Mouse (Mus musculus): ENCODE results near the gene Sult1c2. TPM values are rescaled to one million over a fixed set of nuclear protein-coding genes. Genes with fewer than 3 reads are reported as not detected.
"Not testable (repeated sequence)": the region's sequence is repeated elsewhere in the genome, so short reads cannot be mapped to it uniquely, and the experiment has no call there.

Gene Sult1c2
- total RNA-seq (2012; rRNA removed) (not detected in 2 replicates), polyA plus RNA-seq (2012; ENCODE audit: insufficient read depth in 1 of 2, insufficient read length in 2 of 2, low read depth in 1 of 2, low replicate concordance in 2 of 2, missing spikeins in 1 of 2) (not detected)

DNA sequence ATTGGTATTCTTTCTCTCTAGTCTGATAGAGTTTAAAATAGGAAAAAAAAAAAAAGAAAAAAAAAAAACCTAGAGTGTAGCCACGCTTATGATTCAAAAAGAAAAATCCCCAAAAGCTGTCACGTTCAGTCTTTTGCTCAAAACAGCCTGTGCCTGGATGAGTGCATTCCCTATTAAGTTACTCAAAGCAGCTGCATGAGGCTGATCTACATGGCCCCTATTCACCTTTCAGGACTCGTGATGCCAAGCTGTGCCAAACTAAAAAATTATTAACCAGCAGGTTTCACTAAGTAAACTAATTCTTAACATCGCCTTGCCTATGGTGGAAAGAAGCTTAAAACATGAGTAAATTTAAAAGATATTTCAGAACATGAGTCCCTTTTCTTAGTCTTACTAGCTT, at the start of gene Sult1c2:
TSS of gene Sult1c2 (minus strand) at position 134 of the 400 bp plus-strand sequence.
- H3K4me3 ChIP-seq (ENCODE audit: control insufficient read depth in 1 of 2, insufficient read depth in 1 of 2, low read depth in 2 of 2, low read length in 2 of 2) = no peak within 1 kb of the TSS
- H3K36me3 ChIP-seq (ENCODE audit: control insufficient read depth in 1 of 2, insufficient read depth in 2 of 2, low read length in 2 of 2) = no peaks in the 10 kb centered on the region
- peak; percentile 3 for DNase-seq (ENCODE audit: low read depth, low spot score)

DNA sequence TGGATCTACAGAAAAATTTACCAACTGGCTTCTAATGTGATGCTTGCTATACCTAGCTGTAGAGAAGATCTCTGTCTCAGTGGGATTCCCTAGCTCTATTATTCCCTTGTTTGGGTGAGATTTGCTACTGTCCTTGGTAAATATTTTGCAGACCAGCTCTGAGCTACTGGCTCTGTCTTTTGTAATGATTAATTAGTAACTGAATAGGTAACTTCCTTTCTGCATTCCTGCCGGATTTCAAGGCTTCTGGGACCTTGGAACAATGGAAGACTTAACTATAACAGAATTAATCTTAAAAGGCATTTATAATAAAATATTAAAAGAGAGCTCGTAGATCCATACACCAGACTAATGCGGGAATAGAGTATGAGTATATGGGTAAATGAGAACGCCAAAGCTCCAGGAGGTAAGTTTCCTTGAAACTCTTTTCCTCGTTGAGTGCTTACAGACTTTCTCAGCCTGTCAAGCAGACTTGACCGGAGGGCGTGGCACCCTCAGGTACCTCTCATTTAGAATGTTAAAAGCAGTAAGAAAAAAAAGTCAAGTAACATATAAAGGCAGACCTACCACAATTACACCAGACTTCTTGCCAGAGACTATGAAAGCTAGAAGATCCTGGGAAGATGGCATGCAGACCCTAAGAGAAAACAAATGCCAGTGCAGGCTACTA, 33.0 kb upstream of the Sult1c2 start:
- H3K9me3 ChIP-seq (replicated peaks; ENCODE audit: insufficient read depth, low read length); H3K79me2 ChIP-seq (ENCODE audit: control insufficient read depth, insufficient read depth, low read length, poor library complexity); H3K36me3 ChIP-seq (ENCODE audit: control insufficient read depth in 1 of 2, insufficient read depth in 2 of 2, low read length in 2 of 2); DNase-seq (ENCODE audit: low read depth, low spot score); H3K4me3 ChIP-seq (ENCODE audit: control insufficient read depth in 1 of 2, insufficient read depth in 1 of 2, low read depth in 2 of 2, low read length in 2 of 2); H3K4me1 ChIP-seq (ENCODE audit: control insufficient read depth in 1 of 2, insufficient read depth in 2 of 2, low read length in 2 of 2); H3K27ac ChIP-seq (ENCODE audit: control insufficient read depth, low read depth, low read length); H3K27me3 ChIP-seq (ENCODE audit: control insufficient read depth in 1 of 2, insufficient read depth in 2 of 2, low read length in 2 of 2); H3K9ac ChIP-seq (ENCODE audit: control insufficient read depth, low read depth, low read length, poor library complexity, severe bottlenecking): not testable (repeated sequence)

More for the DNA sequence above, at the start of gene Sult1c2:
- H3K9ac ChIP-seq (ENCODE audit: control insufficient read depth, low read depth, low read length, poor library complexity, severe bottlenecking) = peak within 1 kb of the TSS; percentile 45; the same call in 1 of the 2 replicates
- no peak for TF ChIP-seq ZNF384 (IDR thresholded peaks at IDR 0.05; ENCODE audit: low read depth, low read length)
- H3K4me1 ChIP-seq (ENCODE audit: control insufficient read depth in 1 of 2, insufficient read depth in 2 of 2, low read length in 2 of 2) = peaks cover 0 to 2% of the 10 kb centered on the region in 2 experiments; a peak in 1 of 4 replicates
- H3K9me3 ChIP-seq (replicated peaks; ENCODE audit: insufficient read depth, low read length) = no peaks in the 10 kb centered on the region
- H3K27ac ChIP-seq (ENCODE audit: control insufficient read depth, low read depth, low read length) = no peak within 1 kb of the TSS
- no peaks in the 10 kb centered on the region for H3K79me2 ChIP-seq (ENCODE audit: control insufficient read depth, insufficient read depth, low read length, poor library complexity)
- H3K27me3 ChIP-seq (ENCODE audit: control insufficient read depth in 1 of 2, insufficient read depth in 2 of 2, low read length in 2 of 2) = no peaks in the 10 kb centered on the region

GRCm38 (mm10) chr17:53874433-53874832, 28.3 kb upstream of the Sult1c2 start:
- H3K27me3 ChIP-seq (ENCODE audit: control insufficient read depth in 1 of 2, insufficient read depth in 2 of 2, low read length in 2 of 2) = no peaks in the 10 kb centered on the region
- H3K79me2 ChIP-seq (ENCODE audit: control insufficient read depth, insufficient read depth, low read length, poor library complexity) = no peaks in the 10 kb centered on the region
- H3K27ac ChIP-seq (ENCODE audit: control insufficient read depth, low read depth, low read length) = no peak overlapping the region
- H3K9ac ChIP-seq (ENCODE audit: control insufficient read depth, low read depth, low read length, poor library complexity, severe bottlenecking) = no peak overlapping the region
- TF ChIP-seq POLR2AphosphoS5 (IDR thresholded peaks at IDR 0.05; ENCODE audit: borderline replicate concordance, low read depth, low read length) (no peak), POLR2AphosphoS2 (IDR thresholded peaks at IDR 0.05; ENCODE audit: low read length) (no peak), TBP (IDR thresholded peaks at IDR 0.05; ENCODE audit: low read depth, low read length) (no peak), ZNF384 (IDR thresholded peaks at IDR 0.05; ENCODE audit: low read depth, low read length) (no peak), ELF1 (IDR thresholded peaks at IDR 0.05; ENCODE audit: low read depth, low read length) (no peak), ZMIZ1 (IDR thresholded peaks at IDR 0.05; ENCODE audit: low read depth, low read length) (no peak), POLR2A (IDR thresholded peaks at IDR 0.05; ENCODE audit: control insufficient read depth in 1 of 2, insufficient read depth in 1 of 2, low read depth in 1 of 2, low read length in 2 of 2, poor library complexity in 1 of 2) (no peak), MYC (IDR thresholded peaks at IDR 0.05; ENCODE audit: low read depth, low read length) (no peak), RCOR1 (IDR thresholded peaks at IDR 0.05; ENCODE audit: low read depth, low read length) (no peak), SMC3 (IDR thresholded peaks at IDR 0.05; ENCODE audit: low read depth, low read length) (no peak), E2F4 (IDR thresholded peaks at IDR 0.05; ENCODE audit: borderline replicate concordance, low read depth, low read length) (no peak), KAT2A (conservative IDR thresholded peaks at IDR 0.05; ENCODE audit: low read depth, low read length) (no peak), NRF1 (IDR thresholded peaks at IDR 0.05; ENCODE audit: insufficient read depth, low read depth, low read length, poor library complexity, severe bottlenecking) (no peak)
- DNase-seq (ENCODE audit: low read depth, low spot score) = no peak
- no peaks in the 10 kb centered on the region for H3K36me3 ChIP-seq (ENCODE audit: control insufficient read depth in 1 of 2, insufficient read depth in 2 of 2, low read length in 2 of 2)
- H3K4me1 ChIP-seq (ENCODE audit: control insufficient read depth in 1 of 2, insufficient read depth in 2 of 2, low read length in 2 of 2) = no peaks in the 10 kb centered on the region
- no peak overlapping the region for H3K4me3 ChIP-seq (ENCODE audit: control insufficient read depth in 1 of 2, insufficient read depth in 1 of 2, low read depth in 2 of 2, low read length in 2 of 2)
- H3K9me3 ChIP-seq (replicated peaks; ENCODE audit: insufficient read depth, low read length) = no peaks in the 10 kb centered on the region
